Mouse (Mus musculus): ENCODE results near the gene Grwd1.

GRCm38 (mm10) chr7:45809276-45810075 is 21.3 kb downstream of the Grwd1 start:
- no peak for TF ChIP-seq FOSL1 (IDR thresholded peaks at IDR 0.05; ENCODE audit: insufficient read depth, low read length, poor library complexity, severe bottlenecking)
- TF ChIP-seq CTCF (IDR thresholded peaks at IDR 0.05; ENCODE audit: control insufficient read depth, insufficient read depth, insufficient read length): no peak
